Mouse (Mus musculus) erythroblast, adult 5-6 weeks (primary cell): ENCODE results near the gene Pax1. TPM values are rescaled to one million over a fixed set of nuclear protein-coding genes. Genes with fewer than 3 reads are reported as not detected.

ENCODE experiments used
- ATAC-seq: replicated peaks from 2 replicates; pipeline ENCODE4 v1.8.0; 2016; ENCODE audit warnings: moderate number of reproducible peaks, mild to moderate bottlenecking, moderate TSS enrichment, inconsistent platforms; ENCODE audit not compliant: poor library complexity, low FRiP score, severe bottlenecking
- total RNA-seq, 2 experiments: library from RNA; stranded (forward) in 1 of 2; stranded (reverse) in 1 of 2; fragments of 150-400 nt in 1 of 2; fragments of 200-764, 138-1000 nt in 1 of 2; gene quantifications; 2 replicates each; pipeline versions ENCODE4 v1.2.3 to v1.2.4; 2015 to 2017; ENCODE audit warnings: low replicate concordance in 2 of 2

Gene Pax1
- total RNA-seq (2015; ENCODE audit: low replicate concordance): not detected in 2 replicates
- not detected in 2 replicates for total RNA-seq (2017; ENCODE audit: low replicate concordance)

- no peak for ATAC-seq
These were observed at the start of gene Pax1 for GRCm38 (mm10) chr2:147361581-147361980. Gene Pax1 (plus strand): TSS chr2:147361925.

GRCm38 (mm10) chr2:147321036-147321435 is 40.7 kb upstream of the Pax1 start:
- ATAC-seq: no peak

- no peak for ATAC-seq
These were observed 36.5 kb upstream of the Pax1 start for GRCm38 (mm10) chr2:147325178-147325577.

GRCm38 (mm10) chr2:147332731-147333130 is 29.0 kb upstream of the Pax1 start:
- ATAC-seq: no peak

- no peak for ATAC-seq
These were observed 23.0 kb upstream of the Pax1 start for GRCm38 (mm10) chr2:147338729-147339128.

GRCm38 (mm10) chr2:147339796-147340195 is 21.9 kb upstream of the Pax1 start:
- no peak for ATAC-seq

GRCm38 (mm10) chr2:147342198-147342597 is 19.5 kb upstream of the Pax1 start:
- ATAC-seq: no peak

GRCm38 (mm10) chr2:147359716-147360115 is 2.0 kb upstream of the Pax1 start:
- ATAC-seq: no peak

GRCm38 (mm10) chr2:147360401-147360800 is 1.3 kb upstream of the Pax1 start:
- ATAC-seq: no peak

GRCm38 (mm10) chr2:147360856-147361255 is 869 bp upstream of the Pax1 start:
- no peak for ATAC-seq

- no peak for ATAC-seq
These were observed 591 bp downstream of the Pax1 start for GRCm38 (mm10) chr2:147362316-147362715.

GRCm38 (mm10) chr2:147363401-147364130 is 1.8 kb downstream of the Pax1 start:
- no peak for ATAC-seq

GRCm38 (mm10) chr2:147364198-147364597 is 2.5 kb downstream of the Pax1 start:
- no peak for ATAC-seq

- ATAC-seq: no peak
These were observed 3.5 kb downstream of the Pax1 start for GRCm38 (mm10) chr2:147364982-147365907.

GRCm38 (mm10) chr2:147365908-147366630 is 4.3 kb downstream of the Pax1 start:
- no peak for ATAC-seq

- no peak for ATAC-seq
These were observed 5.6 kb downstream of the Pax1 start for GRCm38 (mm10) chr2:147367246-147367820.

- ATAC-seq: no peak
These were observed 6.3 kb downstream of the Pax1 start for GRCm38 (mm10) chr2:147367911-147368591.

GRCm38 (mm10) chr2:147369561-147369960 is 7.8 kb downstream of the Pax1 start:
- ATAC-seq: no peak

- ATAC-seq: no peak
These were observed 8.4 kb downstream of the Pax1 start for GRCm38 (mm10) chr2:147370091-147370490.
